Mouse (Mus musculus) megakaryocyte-erythroid progenitor cell, adult 5-6 weeks (primary cell): ENCODE data around the gene Amigo1. TPM values are rescaled to one million over a fixed set of nuclear protein-coding genes. Genes with fewer than 3 reads are reported as not detected.

ENCODE experiments used
- ATAC-seq: replicated peaks from 2 replicates; pipeline ENCODE4 v1.8.0; 2016; ENCODE audit warnings: mild to moderate bottlenecking, inconsistent platforms; ENCODE audit not compliant: severe bottlenecking, poor library complexity, low FRiP score, low TSS enrichment
- total RNA-seq, 2 experiments: library from RNA; stranded (forward) in 1 of 2; stranded (reverse) in 1 of 2; fragments of 200-1000, 215-1000 nt in 1 of 2; fragments of >200 nt in 1 of 2; fragmentation: Nextera tagmentation in 1 of 2; gene quantifications; 2 replicates each; pipeline ENCODE4 v1.2.3; 2014 to 2017

Gene Amigo1
- total RNA-seq (2014; fragmentation: Nextera tagmentation) (1.3 and 2.3 TPM in 2 replicates), total RNA-seq (2017) (0.66 and 1.9 TPM in 2 replicates)

DNA sequence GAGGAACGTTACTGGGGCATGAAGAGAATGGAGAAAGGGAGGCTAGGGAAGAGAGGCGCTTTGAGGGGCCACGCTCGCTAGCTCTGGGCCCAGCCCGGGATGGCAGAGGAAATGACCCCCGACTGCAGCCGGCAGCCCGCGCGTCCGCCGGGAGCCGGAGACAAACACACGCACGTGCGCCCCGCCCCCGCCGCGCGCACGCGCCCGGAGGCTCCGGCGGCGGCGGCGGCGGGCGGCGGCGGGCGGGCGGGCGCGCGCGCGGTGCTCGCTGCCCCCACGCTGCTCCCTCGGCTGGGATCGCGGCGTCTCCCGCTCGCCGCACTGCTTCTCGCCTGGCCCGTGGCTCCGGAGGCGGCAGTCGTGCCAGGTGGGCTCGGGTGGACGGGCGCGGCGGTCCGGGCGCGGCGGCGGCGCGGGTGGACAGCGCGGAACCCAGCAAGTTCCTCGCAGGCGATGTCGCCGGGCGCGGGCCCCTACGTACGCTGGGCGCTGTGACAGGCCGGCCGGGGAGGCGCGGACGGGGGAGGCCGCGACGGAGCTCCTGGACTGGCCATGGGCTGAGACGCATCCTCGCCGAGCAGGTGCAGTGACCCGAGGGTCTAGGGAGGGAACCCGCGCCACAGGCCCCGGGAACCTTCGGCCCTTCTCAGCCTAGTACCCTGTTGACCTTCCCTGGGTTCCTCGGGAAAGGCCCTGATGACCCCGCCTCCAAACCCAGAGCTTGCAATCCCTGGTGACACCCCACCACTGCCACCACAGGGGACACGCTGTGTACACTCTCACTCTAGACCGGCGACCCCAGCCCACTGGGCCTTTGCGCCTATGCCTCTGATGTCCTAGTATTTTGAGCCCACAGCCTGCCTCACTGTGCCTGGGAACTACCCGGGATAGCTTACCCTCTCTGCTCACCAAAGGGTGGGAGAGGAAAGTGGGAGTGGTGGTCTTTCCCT, at the start of gene Amigo1:
TSS of gene Amigo1 (plus strand) at position 238 of the 950 bp plus-strand sequence.
- ATAC-seq: peak; percentile 48

DNA sequence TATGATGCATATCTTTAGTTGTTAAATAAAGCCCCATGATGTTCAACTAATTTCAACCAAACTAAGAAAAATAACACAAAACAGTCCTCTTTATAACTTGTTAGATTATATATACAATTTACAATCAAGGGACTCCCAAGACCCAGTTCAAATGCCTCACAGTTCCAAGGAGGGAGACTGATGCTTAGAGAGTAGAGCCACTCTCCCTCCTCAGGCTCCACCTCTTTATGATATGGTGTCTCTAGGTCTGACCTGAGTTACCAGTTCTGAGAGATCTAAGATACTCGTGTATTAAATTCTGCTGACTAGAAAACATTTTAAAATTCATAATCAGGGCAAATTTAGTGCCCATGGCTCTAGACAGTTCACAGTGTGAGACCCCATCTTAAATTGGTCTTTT, 47.0 kb upstream of the Amigo1 start:
- no peak for ATAC-seq

DNA sequence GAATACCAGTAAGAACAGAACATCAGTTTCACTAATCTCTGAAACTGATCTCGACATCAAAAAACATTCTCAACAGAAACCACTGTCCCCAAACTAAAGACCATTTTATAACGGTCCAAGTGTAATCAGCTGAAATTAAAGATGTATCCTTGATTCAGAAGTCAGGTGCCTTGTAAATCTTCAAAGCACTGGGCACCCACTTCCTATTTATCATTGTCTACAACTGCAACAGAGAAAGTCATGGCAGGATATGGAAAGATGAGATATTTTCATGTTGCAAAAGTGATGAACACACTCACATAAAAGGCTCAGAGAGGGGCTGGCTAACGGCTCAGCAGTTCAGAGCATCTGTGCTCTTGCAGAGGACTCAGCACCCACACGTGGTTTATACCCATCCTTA, 45.3 kb upstream of the Amigo1 start:
- no peak for ATAC-seq

DNA sequence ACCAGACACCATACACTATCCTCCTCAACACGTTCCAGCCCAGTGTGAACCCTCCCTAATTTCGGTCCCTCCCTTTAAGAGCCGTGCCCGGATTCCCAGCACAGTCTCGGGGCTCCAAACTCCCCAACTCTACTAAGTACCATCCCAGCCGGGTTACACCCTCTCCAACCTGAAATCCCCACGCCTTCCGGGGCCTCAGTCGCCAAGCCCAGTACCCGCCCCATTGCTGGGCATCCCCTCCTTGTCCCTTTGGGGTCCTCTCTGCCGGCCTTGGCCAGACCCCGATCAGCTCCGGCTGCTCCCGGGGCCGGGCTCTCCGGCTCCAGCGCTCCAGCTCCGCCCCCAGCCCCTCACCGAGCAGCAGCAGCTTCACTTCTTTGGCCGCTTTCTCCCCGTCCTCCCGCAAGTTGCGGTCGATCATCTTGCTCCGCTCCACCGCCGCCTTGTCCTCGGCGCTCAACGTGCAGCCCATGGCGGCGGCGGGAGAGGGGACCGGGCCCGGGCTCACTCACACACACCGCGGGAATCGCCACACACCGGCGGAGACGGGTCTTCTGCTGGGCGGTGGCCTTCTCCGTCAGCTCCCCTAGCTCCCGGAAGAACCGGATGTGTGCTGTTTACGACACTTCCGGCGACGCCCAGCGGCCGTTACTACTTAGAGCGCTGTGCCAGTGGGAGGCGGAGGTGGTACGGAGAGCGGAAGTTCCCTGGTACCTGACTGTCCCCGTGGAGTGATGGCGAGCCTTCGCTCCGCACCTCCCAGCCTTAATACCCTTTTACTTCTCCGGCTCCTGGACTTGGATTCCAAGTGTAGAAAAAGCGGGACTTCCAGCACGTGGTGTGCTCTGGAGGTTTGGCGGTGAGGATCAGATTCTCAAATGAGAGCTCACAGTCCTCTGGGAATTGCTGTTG, 40.3 kb upstream of the Amigo1 start, which contains the start of gene Gnai3:
TSS of gene Gnai3 (minus strand) at position 613 of the 912 bp plus-strand sequence.
- peak; percentile 94 for ATAC-seq

DNA sequence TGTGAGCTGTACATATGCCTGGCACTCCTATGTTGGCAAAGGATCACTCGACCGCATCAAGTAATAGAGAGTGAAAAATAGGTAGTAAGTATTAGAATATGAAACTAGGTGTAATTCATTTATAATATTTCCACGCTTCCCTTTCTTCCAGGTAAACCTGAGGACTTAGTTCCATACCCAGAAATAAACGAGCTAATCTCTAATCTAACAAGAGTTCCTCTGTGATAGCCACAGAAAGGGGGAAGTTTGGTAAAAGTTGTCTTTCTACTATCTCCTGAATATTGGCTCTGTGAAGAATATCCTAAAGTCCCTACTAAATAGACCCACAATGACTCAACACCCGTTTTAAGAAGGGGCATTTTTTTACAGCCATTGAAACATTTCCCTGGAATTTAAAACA, 39.5 kb upstream of the Amigo1 start:
- ATAC-seq: no peak

DNA sequence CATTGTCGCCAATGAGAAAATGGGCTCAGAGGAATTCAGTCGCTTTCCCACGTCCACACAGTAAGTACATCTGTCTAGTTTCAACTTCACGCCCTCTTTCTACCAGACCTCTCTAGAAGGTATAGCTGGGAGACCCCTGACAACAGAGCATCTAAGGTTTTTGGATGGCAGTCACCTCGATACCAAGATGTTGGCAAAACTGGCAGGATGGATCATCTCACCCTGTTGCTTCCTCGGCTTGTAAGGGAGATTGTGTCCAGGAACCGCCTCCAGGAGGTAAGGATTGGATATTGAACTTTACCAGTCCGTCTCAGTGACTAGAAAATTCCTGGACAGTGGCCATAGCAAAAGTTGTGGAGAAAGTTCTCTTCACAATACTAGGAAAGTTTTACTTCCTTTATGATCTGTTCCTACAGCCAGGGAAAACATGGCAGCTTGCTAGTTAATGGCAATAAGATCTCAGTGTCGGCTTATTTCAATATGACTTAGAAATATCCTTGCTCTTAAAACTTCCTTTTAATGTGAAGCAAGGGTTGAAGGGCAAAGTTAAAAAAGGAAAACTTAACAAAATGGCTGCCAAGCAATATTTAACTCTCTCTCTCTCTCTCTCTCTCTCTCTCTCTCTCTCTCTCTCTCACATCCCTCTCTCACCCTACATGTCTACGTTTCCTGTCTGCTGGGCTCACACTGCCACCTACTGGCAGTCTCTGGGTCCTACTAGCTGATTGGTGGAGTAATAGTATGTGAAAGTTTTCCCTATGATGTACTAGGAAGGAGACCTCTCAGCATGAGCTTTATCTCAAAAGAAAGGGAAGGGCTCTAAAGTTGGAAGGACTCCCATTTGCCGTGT, 38.5 kb upstream of the Amigo1 start:
- ATAC-seq: peak; percentile 67

DNA sequence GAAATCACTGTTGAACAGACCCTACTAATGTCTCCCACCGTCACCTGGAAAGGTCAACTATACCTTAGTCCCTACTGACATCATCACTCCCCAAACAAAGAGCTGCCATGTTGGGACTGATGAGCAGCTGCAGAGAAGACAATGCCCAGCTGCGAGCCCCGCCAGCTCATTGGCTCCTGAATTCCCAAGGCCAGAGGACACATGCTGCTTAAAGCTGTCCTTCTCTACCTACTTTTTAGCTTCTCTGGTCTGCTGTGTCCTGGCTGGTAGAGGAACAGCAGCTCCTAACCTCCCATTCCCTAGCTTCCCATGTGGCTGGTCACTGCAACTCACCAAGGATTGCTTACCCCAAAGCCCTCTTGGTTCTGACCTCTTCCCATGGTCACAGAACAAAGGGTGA, 33.8 kb upstream of the Amigo1 start:
- ATAC-seq: no peak

DNA sequence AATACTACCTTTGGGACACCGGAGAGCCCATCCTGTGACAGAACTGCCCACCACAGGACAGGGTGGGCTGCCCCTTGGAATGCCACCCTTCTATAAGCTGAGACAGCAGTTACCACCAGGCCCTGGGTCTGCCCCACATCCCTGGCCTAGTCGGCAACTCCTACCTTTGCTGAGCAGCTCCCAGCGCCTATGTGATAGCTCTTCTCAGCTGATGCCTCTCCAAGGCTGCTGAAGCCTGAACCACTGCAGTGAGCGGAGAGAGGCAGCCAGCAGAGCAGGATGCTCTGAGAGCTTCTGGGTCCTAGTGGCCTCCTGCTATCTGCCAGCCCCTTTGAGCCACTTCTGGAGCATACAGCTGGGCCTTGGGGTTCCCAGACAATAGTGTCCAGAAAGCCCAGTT, 31.5 kb upstream of the Amigo1 start, which contains the start of gene Gpr61:
TSS of gene Gpr61 (minus strand) at position 227 of the 400 bp plus-strand sequence.
- ATAC-seq: no peak

DNA sequence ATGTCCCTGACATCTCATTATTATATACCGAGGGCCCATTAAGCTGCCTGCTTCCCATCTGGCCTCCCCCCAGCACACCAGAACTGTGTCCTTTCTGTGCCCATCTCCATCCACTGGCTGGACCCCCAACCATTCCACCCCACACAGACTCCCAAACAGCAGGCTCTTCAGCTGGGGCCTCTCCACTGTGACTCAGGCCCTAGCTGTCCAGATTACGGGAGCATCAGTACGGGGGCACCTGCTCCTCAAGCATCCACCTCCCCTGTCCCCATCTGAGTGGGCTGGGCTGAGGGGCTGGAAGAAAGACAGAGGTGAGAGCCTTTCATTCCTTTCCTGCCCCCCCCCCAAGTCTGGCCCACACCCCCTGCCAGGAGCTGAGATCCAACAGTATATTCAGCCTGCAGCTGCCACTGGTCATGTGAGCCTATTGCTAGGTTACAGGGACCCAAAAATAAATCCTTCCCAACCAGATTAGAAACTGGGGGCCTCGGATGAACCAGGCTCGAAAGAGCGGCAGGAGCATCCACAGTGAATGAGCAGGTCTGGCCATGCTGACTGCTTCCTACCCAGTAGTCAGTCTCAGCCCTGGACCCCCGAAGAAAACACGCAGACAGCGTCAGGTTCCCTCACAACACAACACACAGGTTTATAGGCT, 27.6 kb upstream of the Amigo1 start:
- ATAC-seq: no peak

DNA sequence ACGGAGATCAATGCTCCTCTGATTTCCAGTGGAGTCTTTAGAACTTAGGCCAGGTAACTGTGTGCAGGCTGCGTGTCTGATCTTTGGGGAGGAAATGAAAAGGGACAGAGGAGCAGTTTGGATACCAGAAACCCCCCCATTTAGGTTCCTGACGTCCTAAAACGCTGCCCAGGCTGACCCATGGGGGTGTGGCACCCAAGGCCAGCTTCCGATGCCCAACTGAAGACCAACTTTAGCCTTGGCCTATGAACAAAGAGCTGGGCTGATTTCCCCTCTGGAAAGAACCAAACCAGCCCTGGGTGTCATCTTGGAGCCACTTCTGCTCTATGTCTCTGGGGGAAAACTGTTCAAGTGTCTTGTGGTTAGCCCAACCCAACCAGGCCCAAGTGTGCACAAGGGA, 22.0 kb upstream of the Amigo1 start:
- no peak for ATAC-seq

DNA sequence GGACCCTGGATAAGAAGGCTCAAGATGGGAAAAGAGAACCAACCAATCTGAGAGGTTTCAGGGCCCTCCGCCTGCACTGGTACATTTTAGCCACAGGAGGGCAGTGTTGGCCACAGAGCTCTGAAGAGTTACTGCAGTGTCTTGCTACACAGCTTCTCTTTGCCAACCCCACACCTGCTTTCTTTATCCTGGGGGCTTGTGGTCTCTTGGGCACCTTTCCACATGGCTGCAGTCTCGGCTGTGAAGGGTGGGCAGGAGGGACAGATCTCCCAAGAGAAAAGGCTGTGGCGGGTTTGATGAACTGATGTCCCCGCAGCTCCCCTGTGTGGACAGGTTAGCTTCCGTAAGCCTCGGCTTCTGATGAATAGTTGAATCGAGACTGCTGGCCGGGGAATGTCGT, 21.3 kb upstream of the Amigo1 start:
- ATAC-seq: peak; percentile 85

DNA sequence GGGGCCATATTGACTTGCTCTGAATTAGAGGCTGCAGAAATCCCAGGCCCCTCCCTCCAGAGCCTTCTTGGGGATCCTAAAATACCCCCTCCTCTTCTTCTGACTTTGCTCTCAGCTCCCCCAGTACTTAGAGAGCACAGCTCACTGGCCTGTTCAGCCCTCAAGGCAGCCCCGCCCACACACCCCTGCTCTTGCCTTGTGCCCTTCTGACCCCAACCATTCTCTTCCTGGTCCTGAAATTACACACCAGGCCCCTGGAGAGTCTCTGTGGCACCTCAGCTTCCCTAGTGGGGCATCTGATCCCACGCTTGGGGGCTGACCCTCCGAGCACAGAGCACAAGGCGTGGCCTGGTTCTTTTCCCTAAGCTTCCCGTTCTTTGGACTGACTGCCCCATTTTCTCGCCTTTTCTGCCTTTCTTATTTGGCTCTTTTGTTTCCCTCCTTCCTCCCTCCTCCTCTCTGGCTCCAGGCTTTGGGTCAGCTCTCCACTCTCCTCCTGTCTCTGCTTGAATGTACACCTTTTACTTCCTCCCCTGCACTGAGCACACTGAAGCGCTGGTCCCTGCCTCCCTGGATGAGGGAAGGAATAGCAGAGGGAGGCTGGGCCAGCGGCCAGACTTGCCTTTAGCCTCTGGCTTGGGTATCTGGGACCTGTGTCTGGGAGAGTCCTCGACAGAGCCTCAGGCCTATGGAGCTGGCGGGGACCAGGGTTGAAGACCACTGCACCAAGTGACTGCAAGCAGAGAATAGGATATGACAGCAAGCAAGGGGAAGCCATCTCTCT, 20.4 kb upstream of the Amigo1 start:
- ATAC-seq: no peak

DNA sequence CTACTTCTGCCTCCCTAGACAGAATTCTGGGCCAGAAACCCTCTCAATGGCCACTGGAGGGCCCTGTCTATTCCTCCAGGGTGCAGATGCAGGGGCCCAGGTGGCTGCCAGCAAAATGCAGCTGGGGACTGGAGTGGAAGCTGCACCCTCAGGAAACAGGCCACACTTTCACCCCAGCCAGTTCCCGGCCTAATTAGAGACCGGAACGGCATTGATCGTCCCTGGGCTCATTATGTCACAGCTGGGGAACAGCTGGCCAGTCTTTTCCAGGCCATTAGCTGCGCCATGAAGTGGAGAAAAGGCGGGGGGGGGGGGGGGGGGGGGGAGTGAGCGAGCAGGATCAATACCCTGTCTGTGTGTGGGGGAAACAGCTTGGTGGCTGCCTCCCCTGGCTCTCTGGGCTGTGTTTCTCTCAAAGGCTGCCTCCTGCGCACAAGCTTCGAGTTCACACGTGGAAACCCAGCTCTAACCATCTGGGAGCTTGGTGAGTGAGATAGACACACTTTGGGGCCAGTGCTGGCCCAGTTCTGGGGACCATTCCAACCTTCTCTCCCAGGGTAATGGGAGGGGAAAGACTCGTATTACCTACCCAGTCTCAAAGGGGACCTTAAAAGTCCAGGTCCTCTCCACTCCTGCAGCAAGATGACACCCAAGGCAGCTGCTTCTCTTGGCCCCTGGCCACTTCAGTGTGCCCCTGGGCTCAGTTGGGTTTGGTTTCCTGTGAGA, 19.5 kb upstream of the Amigo1 start:
- 0 out of 2 replicates have a peak, but pooled peaks have one; percentile 19 for ATAC-seq

DNA sequence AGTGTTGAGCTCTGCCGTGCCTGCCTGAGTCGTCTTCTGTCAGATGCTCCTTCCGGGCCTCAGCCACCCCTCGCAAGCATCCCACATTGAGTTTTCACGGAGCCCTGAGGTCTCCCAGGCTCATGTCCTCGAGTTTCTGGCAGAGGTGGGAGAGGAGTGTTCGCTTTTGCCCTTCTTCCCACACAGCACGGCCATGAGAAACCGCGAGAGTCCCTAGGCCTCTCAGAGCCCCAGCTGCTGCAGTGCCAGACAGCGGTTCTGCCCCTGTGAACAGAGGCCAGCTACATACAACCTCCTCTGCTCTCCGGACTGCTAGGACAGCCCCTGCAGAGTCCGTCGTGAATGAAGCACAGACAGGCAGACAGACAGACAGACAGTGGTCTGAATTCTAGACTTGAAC, 18.6 kb upstream of the Amigo1 start:
- ATAC-seq: no peak

DNA sequence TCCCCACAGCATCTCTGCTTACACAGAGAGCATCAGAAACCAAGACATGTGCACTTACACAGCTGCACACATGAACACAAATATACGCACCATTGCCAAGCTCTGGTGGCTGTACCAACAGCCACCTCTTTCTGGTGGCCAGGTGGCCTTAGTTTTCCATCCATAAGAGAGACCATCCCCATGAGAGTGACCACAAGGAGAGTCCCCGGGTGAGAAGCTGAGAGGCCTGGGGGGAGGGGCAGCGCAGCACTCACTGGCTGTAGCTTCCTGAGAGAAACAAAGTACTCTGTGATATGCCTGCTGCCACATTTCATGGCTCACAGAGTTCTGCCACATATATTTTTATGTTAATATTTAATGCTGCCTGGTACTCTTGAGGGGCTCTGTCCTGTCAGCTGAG, 16.9 kb upstream of the Amigo1 start:
- no peak for ATAC-seq

DNA sequence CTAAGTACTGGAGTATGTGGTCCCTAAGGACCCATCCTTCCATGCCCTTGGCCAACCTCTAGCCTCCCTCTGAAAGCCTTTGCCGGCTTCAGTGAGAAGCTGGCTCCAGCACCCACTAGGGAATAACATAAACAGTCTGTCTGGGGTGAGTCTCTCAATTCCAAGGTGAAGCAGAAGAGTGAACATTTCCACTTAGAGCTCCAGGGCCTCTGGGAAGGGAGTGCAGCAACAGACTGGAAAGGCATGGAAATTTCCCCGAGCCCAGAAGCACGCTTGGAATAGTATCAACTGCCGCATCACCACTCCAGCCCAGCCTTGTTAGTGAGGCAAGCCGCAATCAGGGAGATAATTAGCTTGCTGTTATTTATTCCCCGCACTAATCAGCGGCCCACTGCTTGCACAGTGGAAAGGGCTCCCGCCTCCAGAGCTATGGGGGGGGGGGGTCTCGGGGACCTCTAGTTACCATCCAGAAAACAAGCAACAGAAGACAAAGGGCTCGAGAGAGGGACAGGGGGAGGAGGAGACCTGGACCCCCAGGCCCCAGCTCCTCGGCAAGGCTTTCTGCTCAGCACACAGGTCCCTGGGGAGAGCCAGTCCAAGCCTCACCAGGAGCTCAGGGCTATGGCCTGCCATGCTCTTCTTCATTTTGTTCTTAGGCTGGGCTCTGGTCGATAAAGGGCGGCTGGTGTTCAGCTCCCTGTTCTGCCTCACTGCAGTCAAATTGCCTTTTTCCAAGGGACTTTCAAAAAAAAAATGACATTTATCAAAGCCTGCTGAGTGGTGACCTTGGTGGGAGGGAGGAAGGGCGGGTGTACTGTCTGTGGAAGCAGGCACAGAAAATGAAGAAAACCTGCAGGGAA, 11.2 kb upstream of the Amigo1 start:
- no peak for ATAC-seq
